Mouse (Mus musculus) stomach, adult 2 months (tissue): ENCODE data around the gene Krtap1-4. TPM values are rescaled to one million over a fixed set of nuclear protein-coding genes. Genes with fewer than 3 reads are reported as not detected.

Experiments
- polyA plus RNA-seq: library from polyadenylated mRNA; depleted of rRNA; stranded (reverse); fragments of >200 nt; gene quantifications from 2 replicates; pipeline ENCODE4 v1.2.3, GENCODE M21; 2012; rRNA removed

The Krtap1-4 gene
- 0.21 TPM in 1 of 2 replicates, not detected in the other for polyA plus RNA-seq

DNA sequence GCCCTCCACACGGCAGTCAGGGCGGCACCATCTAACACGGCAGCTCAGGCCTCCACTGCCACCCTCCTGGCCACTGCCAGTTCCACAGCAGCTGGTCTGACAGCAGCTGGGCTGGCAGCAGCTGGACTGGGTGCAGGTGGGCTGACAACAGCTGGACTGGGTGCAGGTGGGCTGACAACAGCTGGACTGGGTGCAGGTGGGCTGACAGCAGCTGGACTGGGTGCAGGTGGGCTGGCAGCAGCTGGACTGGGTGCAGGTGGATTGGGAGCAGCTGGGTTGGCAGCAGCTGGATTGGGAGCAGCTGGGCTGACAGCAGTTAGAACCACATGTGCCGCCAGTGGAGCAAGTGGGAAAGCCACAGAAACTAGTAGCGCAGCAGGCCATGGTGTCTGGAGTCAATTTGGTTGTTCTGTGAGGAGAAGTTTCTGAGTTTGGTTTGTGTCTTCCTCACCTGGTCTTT is at the start of gene Krtap1-4:
TSS of gene Krtap1-4 (minus strand) at position 410 of the 460 bp plus-strand sequence.

DNA sequence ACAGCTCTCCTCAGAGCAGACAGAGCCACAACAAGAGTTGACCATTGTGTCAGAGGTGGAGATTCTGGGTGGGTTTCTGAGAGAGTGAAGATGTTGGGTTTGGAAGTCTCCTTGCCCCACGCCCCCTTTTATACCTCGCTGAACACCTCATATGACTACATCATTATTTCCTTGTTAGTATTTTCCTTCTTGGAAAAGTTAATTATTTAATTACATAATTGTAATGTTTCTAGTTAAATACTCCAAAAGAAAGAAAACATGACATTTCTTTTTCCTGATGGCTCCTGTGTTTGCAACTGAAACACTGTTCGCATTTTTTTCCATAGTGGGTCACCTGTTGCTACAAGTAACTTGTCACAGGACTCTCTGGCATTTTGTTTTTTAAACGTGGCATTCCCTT is 44.7 kb upstream of the Krtap1-4 start, which contains the start of gene Krtap4-1:
TSS of gene Krtap4-1 (minus strand) at position 101 of the 400 bp plus-strand sequence.

DNA sequence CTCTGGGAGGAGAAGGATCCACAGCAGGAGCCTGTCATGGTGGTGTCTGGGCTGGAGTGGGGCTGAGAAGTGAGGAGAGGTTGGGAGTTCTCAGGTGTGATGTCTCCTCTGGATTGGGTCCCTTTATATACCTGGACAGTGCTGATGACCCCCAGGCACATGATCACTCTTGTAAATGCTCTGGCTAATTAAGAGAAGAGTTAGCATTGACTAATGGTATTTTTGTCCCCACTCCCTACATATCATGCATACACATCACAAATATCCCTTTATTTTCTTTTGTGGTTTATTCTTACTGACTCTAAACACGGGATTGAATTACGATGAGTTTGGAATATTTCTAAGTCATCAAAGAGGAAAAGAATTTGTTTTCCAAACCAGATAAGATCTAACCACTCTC is 36.9 kb upstream of the Krtap1-4 start, which contains the start of gene Gm11562:
TSS of gene Gm11562 (minus strand) at position 101 of the 400 bp plus-strand sequence.

DNA sequence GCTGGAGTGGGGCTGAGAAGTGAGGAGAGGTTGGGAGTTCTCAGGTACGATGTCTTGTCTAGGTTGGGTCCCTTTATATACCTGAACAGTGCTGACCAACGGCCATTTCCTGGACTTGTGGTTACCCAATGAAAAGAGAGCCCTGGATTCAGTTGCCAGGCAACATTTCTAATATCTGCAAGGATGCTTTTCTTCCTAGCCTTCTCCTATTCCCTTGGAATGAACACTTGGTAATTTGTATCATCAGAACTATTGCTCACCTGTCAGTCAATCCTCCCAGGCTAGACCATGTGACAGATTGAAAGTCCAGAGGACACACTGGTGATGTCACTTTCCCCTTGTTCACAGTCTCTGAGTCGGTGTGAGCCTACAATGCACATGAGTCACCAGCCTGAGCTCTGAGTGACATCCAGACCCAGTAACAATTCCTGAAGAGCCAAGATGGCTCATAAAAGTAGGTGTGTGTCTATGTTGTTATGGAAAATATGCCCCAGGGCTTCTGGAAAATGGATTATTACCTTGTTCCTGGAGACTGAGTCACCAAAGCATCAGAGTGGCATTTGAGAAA is 31.4 kb upstream of the Krtap1-4 start, which contains the start of gene Krtap2-4:
TSS of gene Krtap2-4 (minus strand) at position 51 of the 568 bp plus-strand sequence.

DNA sequence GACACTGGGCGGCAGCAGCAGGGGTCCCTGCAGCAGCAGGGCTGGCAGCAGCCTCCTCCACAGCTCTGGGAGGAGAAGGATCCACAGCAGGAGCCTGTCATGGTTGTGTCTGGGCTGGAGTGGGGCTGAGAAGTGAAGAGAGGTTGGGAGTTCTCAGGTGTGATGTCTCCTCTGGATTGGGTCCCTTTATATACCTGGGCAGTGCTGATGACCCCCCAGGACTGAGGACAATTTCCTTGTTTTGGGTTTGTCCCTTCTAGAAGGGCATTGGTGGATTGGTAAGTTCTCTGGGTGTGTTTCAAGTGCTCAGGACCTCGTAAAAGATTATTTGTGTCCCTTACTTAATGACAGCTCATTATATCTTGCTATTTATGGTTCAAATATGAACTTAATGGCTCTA is 26.6 kb upstream of the Krtap1-4 start, which contains the start of gene Gm11937:
TSS of gene Gm11937 (minus strand) at position 101 of the 400 bp plus-strand sequence.

DNA sequence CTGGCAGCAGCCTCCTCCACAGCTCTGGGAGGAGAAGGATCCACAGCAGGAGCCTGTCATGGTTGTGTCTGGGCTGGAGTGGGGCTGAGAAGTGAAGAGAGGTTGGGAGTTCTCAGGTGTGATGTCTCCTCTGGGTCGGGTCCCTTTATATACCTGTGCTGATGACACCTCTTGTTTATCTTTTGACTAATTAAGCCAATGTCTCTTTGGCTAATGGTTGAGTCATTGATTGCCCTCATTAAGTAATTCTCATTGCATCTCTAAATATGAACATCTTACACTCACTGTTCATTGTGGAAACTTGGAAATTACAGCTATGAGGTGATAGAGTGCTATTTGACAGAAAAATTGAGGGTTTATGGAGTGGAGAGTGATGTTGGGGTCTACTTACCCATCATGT is 19.8 kb upstream of the Krtap1-4 start, which contains the start of gene Gm11938:
TSS of gene Gm11938 (minus strand) at position 101 of the 400 bp plus-strand sequence.

DNA sequence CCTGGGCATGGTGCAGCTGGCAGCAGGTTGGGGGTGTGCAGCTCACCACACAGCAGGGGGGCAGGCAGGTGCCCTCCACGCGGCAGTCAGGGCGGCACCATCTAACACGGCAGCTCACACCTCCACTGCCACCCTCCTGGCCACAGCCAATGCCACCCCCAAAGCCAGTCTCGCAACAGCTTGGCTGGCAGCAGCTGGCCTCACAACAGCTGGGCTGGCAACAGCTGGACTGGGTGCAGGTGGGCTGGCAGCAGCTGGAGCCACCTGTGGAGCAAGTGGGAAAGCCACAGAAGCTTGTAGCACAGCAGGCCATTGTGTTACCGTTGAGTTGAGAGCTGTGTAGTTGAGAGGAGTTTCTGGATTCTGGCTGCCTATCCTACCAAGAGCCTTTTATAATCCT is 14.3 kb upstream of the Krtap1-4 start, which contains the start of gene Krtap9-3:
TSS of gene Krtap9-3 (minus strand) at position 364 of the 400 bp plus-strand sequence.

DNA sequence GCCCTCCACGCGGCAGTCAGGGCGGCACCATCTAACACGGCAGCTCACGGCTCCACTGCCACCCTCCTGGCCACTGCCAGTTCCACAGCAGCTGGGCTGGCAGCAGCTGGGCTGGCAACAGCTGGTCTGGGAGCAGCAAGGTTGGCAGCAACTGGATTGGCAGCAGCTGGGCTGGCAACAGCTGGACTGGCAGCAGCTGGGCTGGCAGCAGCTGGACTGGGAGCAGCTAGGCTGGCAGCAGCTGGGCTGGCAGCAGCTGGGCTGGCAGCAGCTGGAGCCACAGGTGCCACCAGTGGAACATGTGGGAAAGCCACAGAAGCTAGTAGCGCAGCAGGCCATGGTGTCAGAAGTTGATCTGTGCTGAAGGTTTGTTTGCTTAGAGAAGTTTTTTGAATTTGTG is 7.5 kb upstream of the Krtap1-4 start, which contains the start of gene Krtap1-3:
TSS of gene Krtap1-3 (minus strand) at position 359 of the 400 bp plus-strand sequence.

DNA sequence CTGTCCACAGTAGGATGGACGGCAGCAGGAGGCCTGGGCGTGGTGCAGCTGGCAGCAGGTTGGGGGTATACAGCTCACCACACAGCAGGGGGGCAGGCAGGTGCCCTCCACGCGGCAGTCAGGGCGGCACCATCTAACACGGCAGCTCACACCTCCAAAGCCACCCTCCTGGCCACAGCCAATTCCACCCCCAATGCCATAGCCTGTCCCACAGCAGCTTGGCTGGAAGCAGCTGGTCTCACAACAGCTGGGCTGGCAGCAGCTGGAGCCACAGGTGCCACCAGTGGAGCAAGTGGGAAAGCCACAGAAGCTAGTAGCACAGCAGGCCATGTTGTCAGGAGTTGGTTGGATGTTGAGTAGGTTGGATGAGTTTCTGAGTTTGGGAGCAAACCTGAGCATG is 2.8 kb downstream of the Krtap1-4 start, which contains the start of gene Krtap1-5:
TSS of gene Krtap1-5 (minus strand) at position 381 of the 400 bp plus-strand sequence.

DNA sequence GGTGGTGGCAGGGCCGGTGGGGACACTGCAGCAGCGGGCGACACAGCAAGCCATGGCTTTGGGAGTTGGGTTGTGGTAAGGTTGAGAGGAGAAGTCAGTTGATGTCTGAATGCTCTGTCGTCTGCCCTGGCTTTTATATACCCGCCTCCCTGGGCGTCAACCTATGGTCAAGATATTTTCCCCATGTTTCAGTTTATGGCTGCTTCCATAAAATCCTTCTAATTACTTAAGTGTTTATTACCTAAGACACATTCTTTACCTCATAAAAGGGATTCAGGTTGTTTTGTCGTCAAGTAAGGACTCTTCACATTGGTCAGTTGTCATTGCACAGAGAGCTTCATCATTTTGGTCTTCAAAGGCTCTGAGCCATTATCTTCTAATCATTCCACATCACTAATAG is 16.9 kb downstream of the Krtap1-4 start, which contains the start of gene Krtap3-1:
TSS of gene Krtap3-1 (minus strand) at position 101 of the 400 bp plus-strand sequence.

DNA sequence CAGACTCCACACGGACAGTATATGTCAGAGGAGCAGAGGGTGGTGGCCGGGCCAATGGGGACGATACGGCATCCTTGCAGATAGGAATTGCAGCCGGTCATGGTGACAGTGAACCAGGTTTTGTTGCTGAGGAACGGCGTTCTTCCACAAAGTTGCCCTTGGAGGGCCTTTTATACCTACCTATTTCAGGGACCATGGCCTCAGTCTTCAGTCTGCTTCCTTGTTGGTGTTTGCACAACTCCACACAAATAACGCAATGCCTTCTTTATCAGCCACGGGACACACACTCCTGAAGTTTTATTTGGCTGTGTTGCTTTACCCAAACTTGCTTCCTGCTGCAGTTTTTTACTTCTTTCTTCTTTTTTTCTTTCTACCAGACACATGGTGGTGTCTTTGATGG is 24.1 kb downstream of the Krtap1-4 start, which contains the start of gene Gm11939:
TSS of gene Gm11939 (minus strand) at position 101 of the 400 bp plus-strand sequence.

DNA sequence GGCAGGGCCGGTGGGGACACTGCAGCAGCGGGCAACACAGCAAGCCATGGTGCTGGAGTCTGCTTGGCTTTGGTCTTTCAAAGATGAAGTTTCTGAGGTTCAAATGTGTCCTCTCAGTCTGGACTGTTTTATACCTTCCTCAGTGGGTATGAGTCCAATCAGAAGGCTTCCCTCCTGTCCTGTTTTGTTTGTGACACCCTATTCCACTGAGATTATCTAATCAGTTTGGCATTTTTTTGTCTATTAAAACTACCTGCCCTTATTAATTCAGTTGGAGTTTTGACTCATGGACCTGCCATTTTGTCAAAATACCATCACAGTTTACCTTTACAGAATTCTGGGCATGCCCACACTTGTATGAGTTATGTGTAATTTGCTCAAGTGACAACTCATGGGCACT is 26.7 kb downstream of the Krtap1-4 start, which contains the start of gene Krtap3-2:
TSS of gene Krtap3-2 (minus strand) at position 101 of the 400 bp plus-strand sequence.

DNA sequence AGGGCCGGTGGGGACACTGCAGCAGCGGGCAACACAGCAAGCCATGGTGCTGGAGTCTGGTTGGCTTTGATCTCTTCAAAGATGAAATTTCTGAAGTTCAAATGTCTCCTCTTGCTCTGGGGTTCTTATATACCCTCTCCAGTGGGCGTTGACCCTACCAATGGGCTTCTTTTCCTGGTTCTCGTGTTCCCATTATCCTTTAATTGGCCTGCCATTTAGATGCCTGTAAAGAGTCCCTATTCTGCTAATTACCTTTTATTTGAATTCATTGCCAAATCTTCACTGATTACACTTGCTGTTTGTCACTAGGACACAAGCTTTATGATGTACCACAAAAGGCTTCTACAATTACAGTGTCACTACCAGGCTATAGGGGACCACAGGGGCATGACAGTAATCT is 32.7 kb downstream of the Krtap1-4 start, which contains the start of gene Krtap3-3:
TSS of gene Krtap3-3 (minus strand) at position 101 of the 400 bp plus-strand sequence.

Other genes starting within 250 kb of the Krtap1-4 start
- gene Krt26, start 245.7 kb downstream of the Krtap1-4 start, polyA plus RNA-seq: not detected in 2 replicates
- not detected in 2 replicates for gene Krt27, start 232.6 kb downstream of the Krtap1-4 start, polyA plus RNA-seq
- not detected in 2 replicates for gene Krt28, start 208.8 kb downstream of the Krtap1-4 start, polyA plus RNA-seq
- gene Krt10, start 194.3 kb downstream of the Krtap1-4 start, polyA plus RNA-seq: 321 and 430 TPM in 2 replicates
- 0.58 and 0.89 TPM in 2 replicates for gene Krt12, start 161.4 kb downstream of the Krtap1-4 start, polyA plus RNA-seq
- gene Krt20, start 145.5 kb downstream of the Krtap1-4 start, polyA plus RNA-seq: 24.2 and 29.7 TPM in 2 replicates
- 108 and 113 TPM in 2 replicates for gene Krt23, start 90.5 kb downstream of the Krtap1-4 start, polyA plus RNA-seq
- gene Krt39, start 62.3 kb downstream of the Krtap1-4 start, polyA plus RNA-seq: not detected in 2 replicates
- gene Krt40, start 40.5 kb downstream of the Krtap1-4 start, polyA plus RNA-seq: not detected in 2 replicates
- gene Krtap3-3, start 32.8 kb downstream of the Krtap1-4 start, polyA plus RNA-seq: 0.44 TPM in 1 of 2 replicates, not detected in the other
- 0.81 and 3.3 TPM in 2 replicates for gene Krtap3-2, start 26.8 kb downstream of the Krtap1-4 start, polyA plus RNA-seq
- not detected in 2 replicates for gene Gm11939, start 24.2 kb downstream of the Krtap1-4 start, polyA plus RNA-seq
- not detected in 2 replicates for gene Krtap3-1, start 17.0 kb downstream of the Krtap1-4 start, polyA plus RNA-seq
- gene Krtap1-5, start 2.6 kb downstream of the Krtap1-4 start, polyA plus RNA-seq: not detected in 2 replicates
- not detected in 2 replicates for gene Krtap1-3, start 7.7 kb upstream of the Krtap1-4 start, polyA plus RNA-seq
- gene Krtap9-3, start 14.5 kb upstream of the Krtap1-4 start, polyA plus RNA-seq: not detected in 2 replicates
- not detected in 2 replicates for gene Gm11938, start 19.7 kb upstream of the Krtap1-4 start, polyA plus RNA-seq
- not detected in 2 replicates for gene Gm11937, start 26.5 kb upstream of the Krtap1-4 start, polyA plus RNA-seq
- not detected in 2 replicates for gene Krtap2-4, start 31.2 kb upstream of the Krtap1-4 start, polyA plus RNA-seq
- not detected in 2 replicates for gene Gm11562, start 36.8 kb upstream of the Krtap1-4 start, polyA plus RNA-seq
- not detected in 2 replicates for gene Krtap4-1, start 44.6 kb upstream of the Krtap1-4 start, polyA plus RNA-seq
- not detected in 2 replicates for gene Krtap4-2, start 51.4 kb upstream of the Krtap1-4 start, polyA plus RNA-seq
- gene Krtap4-7, start 60.4 kb upstream of the Krtap1-4 start, polyA plus RNA-seq: not detected in 2 replicates
- gene Gm11555, start 66.6 kb upstream of the Krtap1-4 start, polyA plus RNA-seq: not detected in 2 replicates
- not detected in 2 replicates for gene Gm11563, start 75.3 kb upstream of the Krtap1-4 start, polyA plus RNA-seq
- not detected in 2 replicates for gene Krtap4-6, start 82.3 kb upstream of the Krtap1-4 start, polyA plus RNA-seq
- gene Gm14190, start 107.1 kb upstream of the Krtap1-4 start, polyA plus RNA-seq: not detected in 2 replicates
- gene Gm14180, start 150.6 kb upstream of the Krtap1-4 start, polyA plus RNA-seq: not detected in 2 replicates
- gene Gm11595, start 189.3 kb upstream of the Krtap1-4 start, polyA plus RNA-seq: not detected in 2 replicates
- gene Krtap4-8, start 197.1 kb upstream of the Krtap1-4 start, polyA plus RNA-seq: not detected in 2 replicates
- not detected in 2 replicates for gene Krtap4-9, start 201.5 kb upstream of the Krtap1-4 start, polyA plus RNA-seq
- gene Gm11596, start 209.8 kb upstream of the Krtap1-4 start, polyA plus RNA-seq: not detected in 2 replicates
- not detected in 2 replicates for gene Gm11569, start 215.3 kb upstream of the Krtap1-4 start, polyA plus RNA-seq
- 0.25 TPM in 1 of 2 replicates, not detected in the other for gene Gm11554, start 220.8 kb upstream of the Krtap1-4 start, polyA plus RNA-seq
- 0.36 TPM in 1 of 2 replicates, not detected in the other for gene Krtap4-13, start 226.2 kb upstream of the Krtap1-4 start, polyA plus RNA-seq
- gene Gm11564, start 232.0 kb upstream of the Krtap1-4 start, polyA plus RNA-seq: not detected in 2 replicates